Mouse (Mus musculus): ENCODE results near the gene Ttc7. TPM values are rescaled to one million over a fixed set of nuclear protein-coding genes. Genes with fewer than 3 reads are reported as not detected.

Ttc7 gene
- total RNA-seq, 1 experiment = 2.7 TPM

DNA sequence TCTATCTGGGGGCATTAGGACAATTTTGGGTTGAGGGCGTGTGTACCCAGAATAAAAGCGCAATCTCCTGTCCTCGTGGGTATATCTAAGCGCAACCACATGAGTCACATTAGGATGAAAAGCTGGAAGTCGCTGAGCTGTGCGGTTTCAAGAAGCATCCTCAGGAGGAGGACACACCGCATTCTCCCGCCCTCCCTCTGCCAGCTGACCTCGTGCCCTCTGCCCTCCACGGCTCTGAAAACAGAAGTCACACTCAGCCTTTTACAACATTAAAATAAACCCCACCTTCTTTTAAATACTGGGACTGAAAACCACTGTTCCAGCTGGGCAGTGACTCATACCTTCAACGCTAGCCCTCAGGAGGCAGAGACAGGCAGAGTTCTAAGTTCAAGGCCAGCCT lies 114.4 kb downstream of the Ttc7 start:
- Histone ChIP-seq H3K27ac (ENCODE audit: insufficient read depth, low read depth, low read length, poor library complexity, severe bottlenecking) (no peak overlapping the region), H3K36me3 (ENCODE audit: control insufficient read depth, insufficient read depth, low read length, poor library complexity, severe bottlenecking) (no peaks in the 10 kb centered on the region), H3K4me1 (ENCODE audit: control insufficient read depth in 2 of 2, insufficient read depth in 2 of 2, low read length in 2 of 2, poor library complexity in 1 of 2) (0 out of 4 replicates have a peak, but pooled peaks cover 0 to 4% of the 10 kb centered on the region in 2 experiments), H3K4me3 (ENCODE audit: insufficient read depth in 1 of 2, low read depth in 1 of 2, low read length in 2 of 2, poor library complexity in 1 of 2, severe bottlenecking in 1 of 2) (no peak overlapping the region), H3K9me3 (ENCODE audit: control insufficient read depth, insufficient read depth, low read depth, low read length) (no peaks in the 10 kb centered on the region), H3K9ac (ENCODE audit: insufficient read depth, low read depth, low read length, poor library complexity, severe bottlenecking) (no peak overlapping the region)
- no peak for TF ChIP-seq HCFC1 (IDR thresholded peaks at IDR 0.05; ENCODE audit: borderline replicate concordance, insufficient read depth, low read length)
- no peak for TF ChIP-seq ZC3H11A (IDR thresholded peaks at IDR 0.05; ENCODE audit: borderline replicate concordance, low read depth, low read length)
- TF ChIP-seq MAFK (IDR thresholded peaks at IDR 0.05; ENCODE audit: insufficient read depth, low read depth, low read length) = no peak
- TF ChIP-seq ZNF384 (IDR thresholded peaks at IDR 0.05; ENCODE audit: low read depth, low read length) = no peak
- no peak for TF ChIP-seq CHD2 (IDR thresholded peaks at IDR 0.05; ENCODE audit: low read depth, low read length)
- no peak for DNase-seq (ENCODE audit: low read depth, low spot score)
- in situ Hi-C loops (cut with MboI; ENCODE audit: low sequenced_read_pairs in 2 of 2, unreplicated experiment in 2 of 2) = no loop called here

DNA sequence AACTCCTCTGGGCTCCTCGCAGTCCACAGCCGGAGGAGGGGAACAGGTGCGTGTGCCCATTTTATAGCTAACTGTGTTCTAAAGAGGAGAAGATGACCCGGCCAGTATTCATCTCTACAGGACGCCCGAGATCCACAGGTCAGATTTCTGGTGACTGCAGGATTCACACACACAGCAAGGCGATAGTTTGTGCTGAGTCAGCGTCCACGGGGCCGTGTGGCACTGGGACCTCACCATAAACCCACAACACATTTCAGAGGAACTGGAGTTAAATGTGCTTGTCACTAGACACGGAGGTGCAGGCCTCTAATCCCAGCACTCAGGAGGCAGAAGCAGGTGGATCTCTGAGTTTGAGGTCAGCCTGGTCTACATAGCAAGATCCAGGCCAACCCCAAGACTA lies 119.8 kb downstream of the Ttc7 start:
- no peak for DNase-seq (ENCODE audit: low read depth, low spot score)
- no peaks in the 10 kb centered on the region for H3K9me3 ChIP-seq (ENCODE audit: control insufficient read depth, insufficient read depth, low read depth, low read length)
- no peak overlapping the region for H3K27ac ChIP-seq (ENCODE audit: insufficient read depth, low read depth, low read length, poor library complexity, severe bottlenecking)
- in situ Hi-C loops (cut with MboI; ENCODE audit: low sequenced_read_pairs in 2 of 2, unreplicated experiment in 2 of 2) = no loop called here
- no peak overlapping the region for H3K9ac ChIP-seq (ENCODE audit: insufficient read depth, low read depth, low read length, poor library complexity, severe bottlenecking)
- no peak overlapping the region for H3K4me3 ChIP-seq (ENCODE audit: insufficient read depth in 1 of 2, low read depth in 1 of 2, low read length in 2 of 2, poor library complexity in 1 of 2, severe bottlenecking in 1 of 2)
- no peaks in the 10 kb centered on the region for H3K36me3 ChIP-seq (ENCODE audit: control insufficient read depth, insufficient read depth, low read length, poor library complexity, severe bottlenecking)
- peaks cover 0 to 6% of the 10 kb centered on the region in 2 experiments; a peak in 1 of 4 replicates for H3K4me1 ChIP-seq (ENCODE audit: control insufficient read depth in 2 of 2, insufficient read depth in 2 of 2, low read length in 2 of 2, poor library complexity in 1 of 2)
- TF ChIP-seq MAFK (IDR thresholded peaks at IDR 0.05; ENCODE audit: insufficient read depth, low read depth, low read length) (0 out of 2 replicates have a peak, but pooled peaks have one; percentile 50), ZC3H11A (IDR thresholded peaks at IDR 0.05; ENCODE audit: borderline replicate concordance, low read depth, low read length) (no peak)

- H3K9me3 ChIP-seq (ENCODE audit: control insufficient read depth, insufficient read depth, low read depth, low read length) = no peaks in the 10 kb centered on the region
- H3K9ac ChIP-seq (ENCODE audit: insufficient read depth, low read depth, low read length, poor library complexity, severe bottlenecking) = no peak overlapping the region
- no peak for DNase-seq (ENCODE audit: low read depth, low spot score)
- H3K27ac ChIP-seq (ENCODE audit: insufficient read depth, low read depth, low read length, poor library complexity, severe bottlenecking) = no peak overlapping the region
- peaks cover 0 to 6% of the 10 kb centered on the region in 2 experiments; a peak in 1 of 4 replicates for H3K4me1 ChIP-seq (ENCODE audit: control insufficient read depth in 2 of 2, insufficient read depth in 2 of 2, low read length in 2 of 2, poor library complexity in 1 of 2)
- TF ChIP-seq ZNF384 (IDR thresholded peaks at IDR 0.05; ENCODE audit: low read depth, low read length) (no peak), CHD2 (IDR thresholded peaks at IDR 0.05; ENCODE audit: low read depth, low read length) (no peak), MAFK (IDR thresholded peaks at IDR 0.05; ENCODE audit: insufficient read depth, low read depth, low read length) (no peak), ZC3H11A (IDR thresholded peaks at IDR 0.05; ENCODE audit: borderline replicate concordance, low read depth, low read length) (no peak), HCFC1 (IDR thresholded peaks at IDR 0.05; ENCODE audit: borderline replicate concordance, insufficient read depth, low read length) (no peak)
- no peaks in the 10 kb centered on the region for H3K36me3 ChIP-seq (ENCODE audit: control insufficient read depth, insufficient read depth, low read length, poor library complexity, severe bottlenecking)
- no peak overlapping the region for H3K4me3 ChIP-seq (ENCODE audit: insufficient read depth in 1 of 2, low read depth in 1 of 2, low read length in 2 of 2, poor library complexity in 1 of 2, severe bottlenecking in 1 of 2)
- in situ Hi-C loops (cut with MboI; ENCODE audit: low sequenced_read_pairs in 2 of 2, unreplicated experiment in 2 of 2) = no loop called here
These were observed 120.8 kb downstream of the Ttc7 start for GRCm38 (mm10) chr17:87403462-87403861.

DNA sequence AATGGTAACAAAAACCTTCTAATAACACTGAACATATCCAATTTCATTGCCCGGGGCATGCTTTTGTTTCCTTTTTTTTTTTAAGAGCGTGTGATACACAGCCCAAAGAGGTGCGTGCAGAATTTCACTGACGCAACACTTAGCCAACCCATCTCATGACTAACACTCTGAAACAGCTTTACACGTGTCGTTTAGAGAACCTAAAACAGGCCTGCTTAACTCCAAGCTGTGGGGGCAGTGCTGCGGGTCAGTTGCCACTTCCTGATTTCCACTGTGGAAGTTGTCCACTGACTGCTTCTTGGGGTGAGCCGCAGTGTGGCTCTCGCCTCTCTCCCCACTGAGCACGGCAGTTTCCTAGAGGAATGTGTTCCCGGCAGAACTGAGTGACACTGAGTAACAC lies 122.9 kb downstream of the Ttc7 start:
- Histone ChIP-seq H3K36me3 (ENCODE audit: control insufficient read depth, insufficient read depth, low read length, poor library complexity, severe bottlenecking) (no peaks in the 10 kb centered on the region), H3K27ac (ENCODE audit: insufficient read depth, low read depth, low read length, poor library complexity, severe bottlenecking) (no peak overlapping the region), H3K4me3 (ENCODE audit: insufficient read depth in 1 of 2, low read depth in 1 of 2, low read length in 2 of 2, poor library complexity in 1 of 2, severe bottlenecking in 1 of 2) (no peak overlapping the region), H3K9ac (ENCODE audit: insufficient read depth, low read depth, low read length, poor library complexity, severe bottlenecking) (no peak overlapping the region), H3K9me3 (ENCODE audit: control insufficient read depth, insufficient read depth, low read depth, low read length) (no peaks in the 10 kb centered on the region), H3K4me1 (ENCODE audit: control insufficient read depth in 2 of 2, insufficient read depth in 2 of 2, low read length in 2 of 2, poor library complexity in 1 of 2) (peaks cover 0 to 6% of the 10 kb centered on the region in 2 experiments; a peak in 1 of 4 replicates)
- no peak for DNase-seq (ENCODE audit: low read depth, low spot score)
- TF ChIP-seq HCFC1 (IDR thresholded peaks at IDR 0.05; ENCODE audit: borderline replicate concordance, insufficient read depth, low read length) (no peak), MAFK (IDR thresholded peaks at IDR 0.05; ENCODE audit: insufficient read depth, low read depth, low read length) (no peak), ZNF384 (IDR thresholded peaks at IDR 0.05; ENCODE audit: low read depth, low read length) (no peak), ZC3H11A (IDR thresholded peaks at IDR 0.05; ENCODE audit: borderline replicate concordance, low read depth, low read length) (no peak), CHD2 (IDR thresholded peaks at IDR 0.05; ENCODE audit: low read depth, low read length) (no peak)
- in situ Hi-C loops (cut with MboI; ENCODE audit: low sequenced_read_pairs in 2 of 2, unreplicated experiment in 2 of 2) = no loop called here

GRCm38 (mm10) chr17:87406646-87407045 lies 124.0 kb downstream of the Ttc7 start:
- H3K9me3 ChIP-seq (ENCODE audit: control insufficient read depth, insufficient read depth, low read depth, low read length) = no peaks in the 10 kb centered on the region
- no peak overlapping the region for H3K27ac ChIP-seq (ENCODE audit: insufficient read depth, low read depth, low read length, poor library complexity, severe bottlenecking)
- no peak overlapping the region for H3K9ac ChIP-seq (ENCODE audit: insufficient read depth, low read depth, low read length, poor library complexity, severe bottlenecking)
- H3K4me3 ChIP-seq (ENCODE audit: insufficient read depth in 1 of 2, low read depth in 1 of 2, low read length in 2 of 2, poor library complexity in 1 of 2, severe bottlenecking in 1 of 2) = no peak overlapping the region
- DNase-seq (ENCODE audit: low read depth, low spot score) = no peak
- H3K36me3 ChIP-seq (ENCODE audit: control insufficient read depth, insufficient read depth, low read length, poor library complexity, severe bottlenecking) = no peaks in the 10 kb centered on the region
- TF ChIP-seq HCFC1 (IDR thresholded peaks at IDR 0.05; ENCODE audit: borderline replicate concordance, insufficient read depth, low read length) (no peak), ZC3H11A (IDR thresholded peaks at IDR 0.05; ENCODE audit: borderline replicate concordance, low read depth, low read length) (no peak), CHD2 (IDR thresholded peaks at IDR 0.05; ENCODE audit: low read depth, low read length) (no peak), MAFK (IDR thresholded peaks at IDR 0.05; ENCODE audit: insufficient read depth, low read depth, low read length) (no peak), ZNF384 (IDR thresholded peaks at IDR 0.05; ENCODE audit: low read depth, low read length) (no peak)
- peaks cover 0 to 6% of the 10 kb centered on the region in 2 experiments; a peak in 1 of 4 replicates for H3K4me1 ChIP-seq (ENCODE audit: control insufficient read depth in 2 of 2, insufficient read depth in 2 of 2, low read length in 2 of 2, poor library complexity in 1 of 2)
- in situ Hi-C loops (cut with MboI; ENCODE audit: low sequenced_read_pairs in 2 of 2, unreplicated experiment in 2 of 2) = no loop called here
